Comparison of ENCODE assay signal across 8 mouse cellular contexts in genomic region chr11:102739278-102739966, GRCm38 (mm10). TPM values are rescaled to one million over a fixed set of nuclear protein-coding genes. Genes with fewer than 3 reads are reported as not detected.
DNase-seq lines count a peak whose midpoint lies in the region; ATAC-seq and TF ChIP-seq lines count a peak whose summit lies in the region.

No protein-coding gene starts in this region.

- no peaks in the 10 kb centered on the region for H3K9me3 ChIP-seq in heart, embryonic 16.5 days (replicated peaks; ENCODE audit: control insufficient read depth, low read length)

- H3K4me3 ChIP-seq in heart, embryonic 16.5 days (ENCODE audit: low read length) = peak overlapping the region; percentile 45
- H3K4me3 ChIP-seq in lung, adult 2 months (replicated peaks; ENCODE audit: extremely low read depth, low read depth, low read length) = no peak overlapping the region

- TF ChIP-seq POLR2A in lung, adult 2 months (IDR thresholded peaks at IDR 0.05; ENCODE audit: borderline replicate concordance, extremely low read depth, low read depth, low read length) = no peak

- TF ChIP-seq CTCF in lung, adult 2 months (IDR thresholded peaks at IDR 0.05; ENCODE audit: insufficient read depth, low read length) = peak; percentile 25

- H3K4me2 ChIP-seq in heart, embryonic 16.5 days (ENCODE audit: low read depth, low read length) = peak overlapping the region; percentile 75

- peak; percentile 52 for DNase-seq in 416B (ENCODE audit: low read depth)
- peak; percentile 86 for DNase-seq in R1 (ENCODE audit: low read depth, low spot score)
- peak; percentile 88 for DNase-seq in embryo, embryonic 10 days (ENCODE audit: low spot score)
- DNase-seq in kidney, postnatal 4 days = peak; percentile 50 to 64
- peak; percentile 11 for DNase-seq in lung, adult 2 months
- no peak for DNase-seq in ovary, postnatal 36 days (ENCODE audit: low spot score)

- ATAC-seq in heart, embryonic 16.5 days (replicated peaks; ENCODE audit: extremely low read depth, insufficient read depth, low FRiP score) = peak; percentile 47; the same call in 1 of the 2 replicates
- peak; percentile 44; the same call in 1 of the 2 replicates for ATAC-seq in neutrophil, adult 5-6 weeks (ENCODE audit: extremely low read depth, insufficient number of reproducible peaks, low FRiP score, poor library complexity, severe bottlenecking)

- no peaks in the 10 kb centered on the region for H3K36me3 ChIP-seq in heart, embryonic 16.5 days (ENCODE audit: control insufficient read depth, insufficient read depth)

- H3K9ac ChIP-seq in heart, embryonic 16.5 days (ENCODE audit: low read length) = peak overlapping the region; percentile 51

- H3K27ac ChIP-seq in heart, embryonic 16.5 days (ENCODE audit: low read length) = no peak overlapping the region

- H3K27me3 ChIP-seq in heart, embryonic 16.5 days (ENCODE audit: control insufficient read depth, insufficient read depth, low read length) = peaks cover 2% of the 10 kb centered on the region; the same call in 1 of the 2 replicates

- 7% methylated on average over 20 of the region's 20 CpGs for WGBS in heart, embryonic 16.5 days
- 10% methylated on average over 20 of the region's 20 CpGs for WGBS in lung, adult 2 months

- peaks cover 9% of the 10 kb centered on the region for H3K4me1 ChIP-seq in heart, embryonic 16.5 days (ENCODE audit: control insufficient read depth, insufficient read depth, low read length)
- no peaks in the 10 kb centered on the region for H3K4me1 ChIP-seq in lung, adult 2 months (ENCODE audit: control insufficient read depth, insufficient read depth, low read length)

RNA-seq across cellular contexts. Expression of gene Adam11, which starts 21.8 kb away (rescaled TPM):
- 5.2 and 5.3 TPM in 2 replicates for polyA plus RNA-seq in heart, embryonic 16.5 days (2015; fragmentation: Nextera tagmentation; extraction: Ambion mirVana)
- polyA plus RNA-seq in lung, adult 2 months (2012; rRNA removed) = 3.3 and 3.6 TPM in 2 replicates
- total RNA-seq in neutrophil, adult 5-6 weeks (2017) = not detected in 2 replicates

RNA-seq across cellular contexts. Expression of gene Ccdc43, which starts 41.8 kb away (rescaled TPM):
- 34.4 and 38.2 TPM in 2 replicates for polyA plus RNA-seq in heart, embryonic 16.5 days (2015; fragmentation: Nextera tagmentation; extraction: Ambion mirVana)
- polyA plus RNA-seq in lung, adult 2 months (2012; rRNA removed) = 4.3 and 5.0 TPM in 2 replicates
- 19.6 and 29.4 TPM in 2 replicates for total RNA-seq in neutrophil, adult 5-6 weeks (2017)
